Mouse (Mus musculus) brown adipose tissue, adult 24 weeks (tissue): ENCODE results near the gene Gimap7. TPM values are rescaled to one million over a fixed set of nuclear protein-coding genes. Genes with fewer than 3 reads are reported as not detected.

Experiments
- H3K27ac ChIP-seq: fragments of 200-500 bp; replicated peaks from 2 replicates; pipeline ENCODE4 v1.5.1; 2012; ENCODE audit warnings: low read depth, mild to moderate bottlenecking, low read length
- H3K4me1 ChIP-seq: fragments of 200-500 bp; 2 replicates; pipeline ENCODE4 v1.6.1; 2012; ENCODE audit warnings: low read length, mixed read lengths; ENCODE audit not compliant: control insufficient read depth, insufficient read depth, insufficient read length
- H3K4me3 ChIP-seq: fragments of 200-500 bp; 2 replicates; pipeline ENCODE4 v1.5.1; 2012; ENCODE audit warnings: low read depth, mild to moderate bottlenecking, low read length, moderate library complexity; ENCODE audit not compliant: insufficient read depth
- polyA plus RNA-seq: library from polyadenylated mRNA; stranded (reverse); fragments of >200 nt; gene quantifications from 2 replicates; pipeline ENCODE4 v1.2.4, GENCODE M21; 2012; ENCODE audit not compliant: missing spikeins, insufficient read depth, insufficient read length

The Gimap7 gene
- polyA plus RNA-seq, 1 experiment, result not detected

GRCm38 (mm10) chr6:48704146-48704545 is 14.3 kb upstream of the Gimap7 start:
- Histone ChIP-seq H3K27ac (peak overlapping the region; percentile 98; the same call in 1 of the 2 replicates), H3K4me1 (peaks cover 28% of the 10 kb centered on the region)

GRCm38 (mm10) chr6:48706130-48706529 is 12.3 kb upstream of the Gimap7 start:
- peak overlapping the region; percentile 98 for H3K27ac ChIP-seq

More at GRCm38 (mm10) chr6:48704146-48704545, 14.3 kb upstream of the Gimap7 start:
- H3K4me3 ChIP-seq, result no peak overlapping the region

GRCm38 (mm10) chr6:48720326-48720725 is 1.9 kb downstream of the Gimap7 start:
- Histone ChIP-seq H3K4me3 (no peak overlapping the region), H3K4me1 (no peaks in the 10 kb centered on the region), H3K27ac (no peak overlapping the region)

More at GRCm38 (mm10) chr6:48706130-48706529, 12.3 kb upstream of the Gimap7 start:
- peak overlapping the region; percentile 72 for H3K4me3 ChIP-seq
- H3K4me1 ChIP-seq, result peaks cover 22% of the 10 kb centered on the region

GRCm38 (mm10) chr6:48723468-48723867 is 5.0 kb downstream of the Gimap7 start:
- no peak overlapping the region for H3K27ac ChIP-seq
- no peak overlapping the region for H3K4me3 ChIP-seq
- H3K4me1 ChIP-seq, result no peaks in the 10 kb centered on the region

GRCm38 (mm10) chr6:48725476-48725875 is 7.1 kb downstream of the Gimap7 start:
- 0 out of 2 replicates have a peak overlapping the region, but pooled peaks have one; percentile 26 for H3K27ac ChIP-seq
- H3K4me3 ChIP-seq, result no peak overlapping the region
- H3K4me1 ChIP-seq, result no peaks in the 10 kb centered on the region

GRCm38 (mm10) chr6:48727761-48728160 is 9.3 kb downstream of the Gimap7 start:
- Histone ChIP-seq H3K4me3 (no peak overlapping the region), H3K4me1 (no peaks in the 10 kb centered on the region), H3K27ac (no peak overlapping the region)

- Histone ChIP-seq H3K27ac (no peak overlapping the region), H3K4me1 (no peaks in the 10 kb centered on the region), H3K4me3 (no peak overlapping the region)
These were observed 14.5 kb downstream of the Gimap7 start for GRCm38 (mm10) chr6:48732864-48733304.

GRCm38 (mm10) chr6:48733660-48734059 is 15.2 kb downstream of the Gimap7 start:
- Histone ChIP-seq H3K4me3 (no peak overlapping the region), H3K4me1 (no peaks in the 10 kb centered on the region), H3K27ac (no peak overlapping the region)

- Histone ChIP-seq H3K4me3 (no peak overlapping the region), H3K27ac (no peak overlapping the region), H3K4me1 (0 out of 2 replicates have a peak, but pooled peaks cover 3% of the 10 kb centered on the region)
These were observed 18.6 kb downstream of the Gimap7 start for GRCm38 (mm10) chr6:48737053-48737452.

- Histone ChIP-seq H3K4me1 (peaks cover 8% of the 10 kb centered on the region), H3K27ac (0 out of 2 replicates have a peak overlapping the region, but pooled peaks have one; percentile 23), H3K4me3 (no peak overlapping the region)
These were observed 19.3 kb downstream of the Gimap7 start for GRCm38 (mm10) chr6:48737688-48738087.

GRCm38 (mm10) chr6:48738961-48739779 is 20.7 kb downstream of the Gimap7 start, which contains the start of gene Gimap1:
Gene Gimap1, plus strand, starts transcription at chr6:48739054.
- peak within 1 kb of the TSS; percentile 87 for H3K4me3 ChIP-seq
- peaks cover 12% of the 10 kb centered on the region for H3K4me1 ChIP-seq
- peak within 1 kb of the TSS; percentile 98 for H3K27ac ChIP-seq

- peak overlapping the region; percentile 87 for H3K27ac ChIP-seq
- H3K4me3 ChIP-seq, result peak overlapping the region; percentile 59
- peaks cover 12% of the 10 kb centered on the region for H3K4me1 ChIP-seq
These were observed 21.3 kb downstream of the Gimap7 start for GRCm38 (mm10) chr6:48739780-48740055.

GRCm38 (mm10) chr6:48740501-48741169 is 22.2 kb downstream of the Gimap7 start:
- H3K4me1 ChIP-seq, result peaks cover 12% of the 10 kb centered on the region
- peak overlapping the region; percentile 76 for H3K27ac ChIP-seq
- H3K4me3 ChIP-seq, result peak overlapping the region; percentile 59

- H3K4me3 ChIP-seq, result peak overlapping the region; percentile 59
- peak overlapping the region; percentile 66 for H3K27ac ChIP-seq
- H3K4me1 ChIP-seq, result peaks cover 12% of the 10 kb centered on the region
These were observed 22.9 kb downstream of the Gimap7 start for GRCm38 (mm10) chr6:48741273-48741672.

- Histone ChIP-seq H3K27ac (peak overlapping the region; percentile 66), H3K4me1 (peaks cover 12% of the 10 kb centered on the region), H3K4me3 (no peak overlapping the region)
These were observed 23.3 kb downstream of the Gimap7 start for GRCm38 (mm10) chr6:48741711-48742206.
